Mouse (Mus musculus): ENCODE measurements around the gene Akap7.
"Not testable (repeated sequence)": the region's sequence is repeated elsewhere in the genome, so short reads cannot be mapped to it uniquely, and the experiment has no call there.

Akap7 gene

GRCm38 (mm10) chr10:25253474-25253873 lies 54.2 kb downstream of the Akap7 start:
- no peak for DNase-seq

DNA sequence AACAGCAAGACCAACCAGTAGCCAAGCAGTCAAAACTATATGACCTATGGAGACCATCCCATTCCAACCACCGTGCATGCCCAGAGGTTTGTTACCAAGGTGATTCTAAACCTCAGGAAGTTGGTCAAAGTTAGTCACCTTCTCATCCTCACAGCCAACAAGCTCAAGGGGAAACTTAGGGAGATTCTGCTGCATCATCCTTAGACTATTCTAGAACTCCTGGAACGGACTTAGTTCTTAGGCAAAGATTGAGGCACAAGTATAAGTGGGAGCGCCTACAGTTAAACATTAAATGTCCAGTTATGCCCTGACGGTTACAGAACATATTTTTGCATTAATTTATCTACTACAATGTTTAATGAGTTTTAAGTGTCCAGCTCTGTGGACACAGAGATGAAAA lies 54.7 kb downstream of the Akap7 start:
- DNase-seq = no peak

- DNase-seq = peak; percentile 76
These were observed 57.6 kb downstream of the Akap7 start for GRCm38 (mm10) chr10:25250108-25250507.

GRCm38 (mm10) chr10:25246173-25246572 lies 61.5 kb downstream of the Akap7 start:
- DNase-seq = peak; percentile 12

- peak; percentile 51 for DNase-seq
These were observed 68.5 kb downstream of the Akap7 start for GRCm38 (mm10) chr10:25239156-25239555.

DNA sequence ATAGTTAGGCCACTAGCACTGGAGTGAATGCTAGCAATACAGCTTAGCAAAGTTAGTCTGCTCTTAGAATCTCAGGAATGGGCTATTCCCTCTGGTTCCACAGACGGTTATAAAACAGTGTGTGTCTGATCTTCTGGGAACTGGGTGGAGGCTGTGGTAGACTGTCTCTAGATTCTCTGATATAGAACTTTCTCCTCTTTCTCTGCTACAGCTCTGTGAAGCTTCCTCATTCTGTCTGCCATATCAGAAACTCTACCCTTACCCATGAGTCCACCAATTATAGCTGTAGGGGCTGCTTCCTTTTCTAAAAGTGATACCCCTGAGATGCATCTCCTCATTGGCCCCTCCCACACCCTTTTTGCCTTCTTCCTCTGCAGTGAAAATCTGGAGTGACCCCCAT lies 73.6 kb downstream of the Akap7 start:
- DNase-seq = no peak

GRCm38 (mm10) chr10:25232700-25233099 lies 75.0 kb downstream of the Akap7 start:
- DNase-seq = no peak

DNA sequence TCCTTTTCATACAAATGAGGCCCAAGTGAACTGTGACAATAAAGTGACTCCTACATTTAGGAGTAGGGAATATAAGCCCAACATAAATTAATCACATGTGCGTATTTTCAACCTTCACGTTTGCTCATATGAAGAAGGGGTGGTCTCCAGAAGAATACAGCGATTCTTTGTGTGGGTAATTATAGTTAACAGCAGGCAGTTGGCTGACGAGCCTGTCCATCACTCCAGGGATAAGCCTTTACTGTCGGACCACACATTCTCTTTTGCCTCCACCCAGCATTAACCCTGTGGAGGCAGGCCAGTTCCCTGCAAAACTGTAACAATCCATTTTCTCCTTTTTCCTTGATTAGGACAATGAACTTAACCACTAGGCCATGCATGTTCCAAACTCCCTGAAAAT lies 76.3 kb downstream of the Akap7 start:
- DNase-seq = no peak

DNA sequence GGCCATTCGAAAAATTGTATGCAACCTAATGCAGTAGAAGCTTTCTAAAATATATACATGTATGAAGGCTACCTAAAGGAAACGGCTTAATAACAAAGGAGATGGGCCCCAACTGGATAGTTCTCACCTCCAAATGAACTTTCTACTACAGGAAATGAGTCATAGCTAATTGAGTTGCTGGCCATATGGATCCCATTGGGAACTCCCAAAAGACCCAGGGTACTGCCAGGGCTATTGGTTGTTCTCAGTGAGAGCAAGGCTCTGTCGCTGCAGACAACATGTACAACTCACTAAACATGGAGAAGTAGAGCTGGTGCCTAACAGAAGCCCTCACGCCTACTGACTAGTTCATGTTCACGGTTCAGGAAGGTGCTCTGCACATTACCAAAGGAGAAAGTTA lies 83.3 kb downstream of the Akap7 start:
- no peak for DNase-seq

GRCm38 (mm10) chr10:25220754-25221153 lies 86.9 kb downstream of the Akap7 start:
- no peak for DNase-seq

- no peak for DNase-seq
These were observed 87.7 kb downstream of the Akap7 start for GRCm38 (mm10) chr10:25219901-25220495.

- peak; percentile 75 for DNase-seq
These were observed 88.4 kb downstream of the Akap7 start for GRCm38 (mm10) chr10:25219220-25219628.

DNA sequence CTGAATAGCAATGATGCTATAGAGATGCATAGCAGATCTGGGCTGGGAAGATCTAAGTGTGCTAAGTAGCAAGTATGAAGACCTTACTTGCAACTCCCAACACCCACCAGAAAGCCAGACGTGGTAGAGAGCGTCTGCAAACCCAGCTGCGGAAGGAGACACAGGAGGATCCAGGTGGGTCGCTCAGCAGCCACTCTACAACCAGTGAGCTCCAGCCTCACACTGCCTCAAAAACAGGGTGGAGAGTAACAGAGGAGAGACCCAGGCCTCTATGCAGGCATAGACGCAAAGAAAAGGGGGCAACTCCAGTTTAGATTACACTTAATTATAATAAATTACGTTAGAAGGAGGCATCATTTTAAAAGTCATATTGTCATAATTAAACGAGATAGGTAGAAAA lies 88.9 kb downstream of the Akap7 start:
- no peak for DNase-seq

GRCm38 (mm10) chr10:25215977-25216376 lies 91.7 kb downstream of the Akap7 start:
- DNase-seq = no peak

GRCm38 (mm10) chr10:25213716-25214115 lies 94.0 kb downstream of the Akap7 start:
- peak; percentile 41 for DNase-seq

DNA sequence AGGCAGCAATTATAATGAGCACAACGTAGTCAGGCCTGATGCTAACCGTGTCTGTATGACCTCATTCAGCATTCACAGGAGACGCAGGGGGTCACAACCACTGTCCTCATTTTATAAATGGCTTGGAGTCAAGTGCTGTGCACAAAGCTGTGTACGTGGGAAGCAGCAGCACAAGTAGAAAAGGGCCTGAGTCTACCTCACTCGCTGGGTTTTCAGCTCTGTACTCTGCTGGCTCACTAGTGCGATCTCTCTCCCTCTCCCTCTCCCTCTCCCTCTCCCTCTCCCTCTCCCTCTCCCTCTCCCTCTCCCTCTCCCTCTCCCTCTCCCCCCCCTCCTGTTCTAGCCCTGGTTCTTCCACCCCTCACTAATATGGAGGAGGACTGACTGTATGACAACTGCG lies 99.1 kb downstream of the Akap7 start:
- no peak for DNase-seq

DNA sequence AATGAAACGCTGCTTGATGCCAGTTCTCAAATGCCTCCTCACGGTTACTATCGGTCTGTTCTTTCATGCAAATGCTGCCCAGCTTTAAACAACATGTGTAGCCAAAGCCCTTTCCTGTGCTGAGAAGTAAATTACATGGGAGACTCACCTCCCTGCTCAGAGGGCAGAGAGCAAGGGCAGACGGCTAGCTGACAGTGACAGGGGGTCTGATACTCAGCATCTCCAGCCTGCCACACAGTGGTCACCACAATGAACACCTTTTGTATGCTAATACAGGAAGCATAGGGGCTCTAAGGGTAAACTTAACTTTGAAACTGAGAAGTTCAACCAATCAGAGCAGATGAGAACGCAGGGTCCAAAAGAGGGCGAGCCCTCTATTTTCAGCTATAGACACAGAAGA lies 99.8 kb downstream of the Akap7 start:
- DNase-seq = no peak

DNA sequence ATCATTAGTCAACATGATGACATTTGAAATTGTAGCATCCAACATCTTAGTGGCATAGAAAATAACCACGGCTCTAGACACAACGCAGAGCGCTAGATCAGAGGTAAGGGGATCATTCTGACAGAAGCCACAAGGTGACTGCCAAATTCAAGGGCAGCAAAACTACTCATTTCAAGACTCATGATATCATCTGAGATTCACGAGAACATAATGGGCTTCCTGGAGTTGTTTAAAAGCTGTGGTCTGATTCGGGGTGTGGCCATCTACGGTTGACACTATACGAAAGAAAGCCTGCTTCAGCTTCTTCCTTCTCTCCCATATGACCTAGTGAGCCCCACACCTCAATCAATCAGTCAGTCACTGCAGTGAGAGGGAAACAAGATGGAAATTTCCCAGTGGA lies 107.0 kb downstream of the Akap7 start:
- no peak for DNase-seq

DNA sequence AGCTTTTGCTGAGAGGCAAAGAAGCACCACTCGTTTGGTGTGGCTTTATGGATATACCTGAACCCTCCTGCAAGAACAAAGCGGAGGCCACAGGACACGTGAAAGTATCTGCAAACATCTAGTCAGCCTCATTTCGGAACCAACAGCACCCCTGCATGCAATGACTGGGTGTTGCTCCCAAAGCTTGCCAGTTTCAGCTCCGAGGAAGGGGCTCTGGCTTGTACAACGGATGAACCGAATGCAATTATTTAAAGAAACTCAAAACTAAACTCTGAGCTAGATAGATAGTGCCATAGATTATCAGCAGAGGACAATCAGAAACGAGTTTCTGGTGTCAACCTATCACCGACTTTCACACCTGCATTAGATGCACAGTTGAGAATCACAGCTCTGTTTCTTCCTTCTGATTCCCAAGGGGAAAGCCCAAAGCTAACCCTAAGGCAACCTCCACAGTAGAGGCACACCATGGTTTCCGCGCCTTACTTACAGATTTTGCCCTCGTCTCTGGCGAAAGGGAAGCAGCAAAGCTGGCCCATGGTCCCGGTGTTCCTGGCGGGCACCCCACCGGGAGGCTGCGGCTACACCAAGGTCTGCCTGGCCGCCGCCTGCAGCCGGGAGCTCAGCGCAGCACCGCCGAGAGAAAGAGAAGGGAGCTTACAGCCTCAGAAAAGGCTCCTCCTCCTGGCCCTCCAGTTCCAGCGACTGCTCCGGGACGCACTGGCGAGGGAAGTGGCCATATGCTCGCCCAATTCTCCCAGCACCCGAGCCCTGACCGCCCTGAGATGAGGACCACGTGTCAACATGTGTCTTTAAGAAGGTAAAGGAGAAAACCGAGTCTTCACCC lies 107.9 kb downstream of the Akap7 start:
- DNase-seq = peak; percentile 70

GRCm38 (mm10) chr10:25198575-25198974 lies 109.1 kb downstream of the Akap7 start:
- DNase-seq = no peak

- DNase-seq = no peak
These were observed 109.6 kb downstream of the Akap7 start for GRCm38 (mm10) chr10:25198048-25198447.

DNA sequence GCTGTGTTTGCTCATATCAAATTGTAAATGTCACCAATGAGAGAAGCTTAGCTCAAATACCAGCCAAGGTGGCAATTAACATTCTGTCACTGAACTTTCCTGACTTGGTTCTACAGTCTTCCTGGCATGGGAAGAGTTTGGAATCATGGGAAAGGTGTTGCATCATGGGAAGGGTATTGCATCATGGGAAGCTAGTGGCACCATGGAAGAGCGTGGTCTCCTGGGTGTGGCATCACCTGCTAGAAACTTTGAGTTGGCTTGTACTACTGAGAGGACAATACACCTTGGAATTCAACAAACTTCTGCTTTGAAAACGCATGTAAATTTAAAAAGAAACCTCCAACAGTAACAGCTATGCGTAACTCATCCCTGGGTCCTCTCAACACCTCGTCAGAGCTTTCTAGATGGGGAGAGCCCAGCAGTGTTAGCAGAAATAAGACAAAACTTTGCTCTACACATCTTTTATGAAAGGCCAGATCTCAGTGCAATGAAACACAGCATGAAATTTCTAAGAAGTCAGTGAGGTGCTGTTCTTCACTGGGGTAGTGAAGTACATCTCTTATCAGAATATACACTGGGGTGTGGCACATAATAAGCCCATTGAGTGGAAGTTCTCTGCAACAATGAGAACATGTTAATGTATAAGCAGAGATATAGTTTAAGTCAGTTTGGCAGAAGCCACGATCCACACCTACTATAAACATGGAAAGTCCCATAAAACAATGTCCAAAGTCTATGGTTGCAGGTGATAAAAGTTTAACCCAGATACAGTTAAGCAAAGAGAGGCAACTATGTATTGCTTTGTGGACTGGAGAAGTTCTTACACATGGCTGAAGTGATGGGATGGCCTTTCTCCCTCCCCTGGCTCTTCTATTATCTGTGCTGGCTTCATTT lies 115.2 kb downstream of the Akap7 start:
- no peak for DNase-seq

DNA sequence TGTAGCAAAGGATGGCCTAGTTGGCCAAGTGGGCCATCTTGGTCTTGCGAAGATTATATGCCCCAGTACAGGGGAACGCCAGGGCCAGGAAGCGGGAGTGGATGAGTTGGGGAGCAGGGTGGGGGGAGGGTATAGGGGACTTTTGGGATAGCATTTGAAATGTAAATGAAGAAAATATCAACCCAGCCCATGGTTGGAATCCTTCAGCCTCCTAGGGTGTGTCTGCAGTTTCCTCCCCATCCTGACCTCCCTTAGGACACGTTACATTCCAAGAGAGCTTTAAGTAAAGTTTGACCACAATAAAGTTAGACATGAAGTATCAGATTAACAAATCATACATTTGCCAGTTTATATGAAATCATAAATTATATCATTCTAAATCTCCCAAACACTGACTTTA lies 116.5 kb downstream of the Akap7 start:
- DNase-seq = no peak

GRCm38 (mm10) chr10:25186240-25186639 lies 121.4 kb downstream of the Akap7 start:
- DNase-seq = not testable (repeated sequence)
